Mouse (Mus musculus): ENCODE data around the gene Gprc5b.
A peak's percentile ranks its signal among the peaks of the same experiment; 100 is the strongest.

Gene Gprc5b

DNA sequence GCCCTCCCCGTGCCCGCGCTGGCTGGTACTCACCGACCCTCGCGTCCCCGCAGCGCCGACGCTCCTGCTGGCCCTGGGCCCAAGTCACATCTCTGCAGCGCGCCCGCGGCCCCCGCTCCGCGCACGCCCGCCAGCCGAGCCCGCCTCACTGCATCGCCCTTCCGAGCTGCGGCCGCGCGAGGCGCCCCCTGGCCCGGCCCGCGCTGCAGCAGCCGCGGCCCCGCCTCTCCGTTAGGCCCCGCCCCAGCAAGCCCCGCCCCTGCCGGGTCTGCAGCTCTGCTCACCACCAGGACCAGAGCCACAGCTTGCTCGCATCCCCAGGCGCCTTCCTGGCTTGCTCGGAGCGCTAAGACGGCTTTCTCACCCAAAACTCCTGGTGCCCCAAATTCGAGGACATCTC is at the start of gene Gprc5b:
TSS of gene Gprc5b (minus strand) at position 205 of the 400 bp plus-strand sequence.
- DNase-seq (ENCODE audit: low spot score): peak; percentile 86

DNA sequence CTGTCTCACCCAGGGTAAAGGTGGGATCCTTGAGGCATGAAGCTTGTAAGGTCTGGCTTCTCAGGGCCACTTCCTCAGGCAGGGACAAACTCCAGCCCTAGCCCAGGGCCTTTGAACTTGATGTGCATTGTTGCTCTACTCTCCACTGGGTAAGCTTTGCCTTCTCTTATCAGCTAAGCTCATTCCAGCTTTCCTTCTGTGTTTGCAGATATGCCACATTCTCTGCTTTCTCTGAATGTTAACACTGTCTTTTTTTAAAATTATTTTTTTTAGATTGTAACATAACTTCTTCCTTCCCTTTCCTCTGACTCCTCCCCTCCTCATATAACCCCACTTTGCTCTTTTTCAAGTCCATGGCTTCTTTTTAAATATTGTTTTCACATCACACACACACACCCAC is 46.5 kb upstream of the Gprc5b start:
- no peak for DNase-seq (ENCODE audit: low spot score)

DNA sequence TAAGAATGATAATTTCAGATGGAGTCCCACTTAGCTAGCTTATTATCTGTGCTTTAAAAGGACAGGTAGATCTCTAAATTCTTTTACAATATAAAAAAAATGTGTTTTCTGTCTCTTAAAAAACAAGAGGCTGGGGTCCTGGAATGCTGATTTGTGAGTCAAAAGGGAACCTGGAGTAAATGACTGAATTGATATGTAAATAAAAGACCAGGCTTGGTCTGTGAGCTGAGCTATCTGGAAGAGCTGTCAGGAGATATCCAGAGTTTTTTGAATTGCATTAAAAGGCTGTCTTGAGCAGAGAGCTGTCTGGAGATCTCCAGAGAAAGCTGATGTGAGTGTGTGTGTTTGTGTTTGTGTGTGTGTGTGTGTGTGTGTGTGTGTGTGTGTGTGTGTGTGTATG is 42.6 kb upstream of the Gprc5b start:
- no peak for DNase-seq (ENCODE audit: low spot score)

DNA sequence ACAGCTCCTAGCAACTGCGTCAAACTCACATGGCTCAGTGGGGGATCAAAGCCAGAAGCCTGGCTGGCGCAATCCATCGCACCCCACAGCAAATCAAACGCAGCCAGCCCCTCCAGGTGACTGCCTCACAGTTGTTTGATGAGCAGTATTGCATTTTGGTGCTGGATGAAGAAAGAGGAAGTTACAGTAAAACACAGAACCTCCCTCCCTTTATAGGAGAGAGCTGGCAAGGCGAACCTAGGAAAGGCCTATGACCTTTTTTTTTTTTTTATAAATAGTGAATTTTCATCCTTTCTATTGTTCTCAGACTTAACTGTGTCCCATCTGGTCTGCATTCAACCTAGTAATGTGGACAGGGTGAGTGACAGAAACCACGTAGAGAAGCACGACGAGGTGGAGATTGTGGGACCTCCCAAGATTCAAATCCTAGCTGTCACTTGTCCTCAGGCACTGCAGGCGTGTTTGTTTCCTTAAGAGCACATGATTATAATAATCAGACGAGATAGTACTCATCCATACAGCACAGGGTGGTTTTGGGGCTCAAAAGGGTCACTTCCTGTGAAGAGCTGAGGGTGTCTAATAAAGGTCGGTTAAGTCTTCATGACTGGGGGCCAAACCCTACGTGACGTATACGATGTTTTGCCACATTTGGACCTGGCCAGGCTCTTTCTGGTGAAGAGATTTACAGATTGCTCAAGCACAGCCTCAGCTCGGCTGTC is 39.4 kb upstream of the Gprc5b start:
- no peak for DNase-seq (ENCODE audit: low spot score)

DNA sequence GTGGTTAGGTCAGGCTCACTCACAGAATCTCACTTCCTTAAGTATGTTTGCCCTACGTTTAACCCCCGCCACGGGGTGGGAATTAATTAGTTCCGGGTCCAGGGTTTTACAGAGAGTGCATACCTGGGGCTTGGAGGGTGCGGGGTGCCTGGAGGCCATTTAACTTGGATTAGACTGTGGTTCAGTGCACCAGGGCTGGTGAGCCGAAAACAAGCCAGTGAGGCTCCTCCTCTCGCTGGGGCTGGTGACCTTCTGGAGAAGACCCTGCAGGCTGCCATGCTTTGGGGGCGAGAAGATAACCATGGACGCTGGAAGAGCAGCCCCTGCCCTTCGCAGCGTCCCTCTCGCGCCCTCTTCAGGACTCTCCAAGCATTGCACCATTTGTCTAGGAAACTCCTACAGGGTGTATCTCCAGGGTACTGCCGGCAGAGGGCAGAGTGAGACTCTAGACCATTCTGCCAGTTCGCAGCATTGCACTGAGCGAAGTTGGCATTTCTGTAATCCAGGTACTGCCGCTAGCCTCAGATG is 28.4 kb upstream of the Gprc5b start:
- DNase-seq (ENCODE audit: low spot score): peak; percentile 3

DNA sequence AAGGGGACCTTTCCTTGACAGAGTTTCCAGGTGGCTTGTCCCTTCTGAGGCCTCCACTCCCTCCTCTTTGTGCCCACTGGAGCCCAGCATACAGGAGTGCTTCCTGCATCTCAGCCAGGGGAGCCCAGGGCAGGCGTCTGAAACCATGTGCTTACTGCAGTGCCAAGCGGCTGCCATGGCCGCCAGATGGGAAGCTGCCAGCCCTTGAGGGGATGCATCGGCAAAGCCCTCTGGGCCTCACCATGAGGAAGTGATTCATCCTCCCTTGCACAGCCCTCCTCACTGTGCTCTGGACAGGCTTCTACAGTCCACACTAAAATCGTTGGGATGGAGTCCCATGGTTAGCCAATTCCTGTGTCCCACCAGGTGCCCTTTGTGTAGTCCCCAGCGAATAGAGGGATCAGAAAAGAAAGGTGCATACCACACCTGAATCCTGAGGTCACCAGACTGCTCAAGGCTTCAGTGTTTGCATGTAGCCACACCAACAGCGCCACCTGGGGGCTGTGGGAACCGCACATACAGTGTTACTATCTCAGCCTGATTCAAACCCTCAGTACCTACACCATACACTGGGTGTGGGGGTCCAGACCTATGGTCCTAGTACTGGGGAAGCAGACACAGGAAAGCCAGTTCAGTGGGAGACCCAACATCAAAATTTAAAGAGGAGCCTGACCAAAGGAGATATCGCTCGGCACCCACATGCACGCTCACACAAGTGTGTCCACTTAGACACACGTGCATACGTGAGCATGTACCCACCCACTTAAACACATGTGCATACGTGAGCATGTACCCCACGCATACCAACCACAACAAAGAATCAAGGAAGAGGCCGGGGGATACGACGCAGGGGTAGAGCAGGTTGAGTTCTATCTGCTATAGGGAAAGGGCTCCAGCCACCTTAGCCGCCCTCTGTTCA is 27.5 kb upstream of the Gprc5b start:
- no peak for DNase-seq (ENCODE audit: low spot score)

DNA sequence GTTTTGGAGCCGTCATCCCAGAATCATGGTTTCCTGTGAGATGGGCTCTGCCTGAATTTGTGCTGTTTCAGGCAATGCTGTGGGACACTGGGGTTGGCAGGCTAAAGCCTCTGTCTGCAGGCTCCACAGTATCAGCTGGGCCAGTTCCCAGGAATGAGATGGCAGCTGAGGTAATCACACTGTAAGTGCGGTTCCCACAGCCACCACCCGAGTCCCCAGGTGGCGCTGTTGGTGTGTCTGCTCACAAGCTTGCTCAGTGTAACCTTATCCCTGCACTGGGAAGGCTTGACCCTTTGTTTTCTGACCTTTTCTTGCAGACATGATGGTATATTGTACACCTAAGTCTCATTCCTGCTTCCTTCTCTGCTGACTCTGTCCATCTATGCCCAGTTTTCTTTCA is 24.5 kb upstream of the Gprc5b start:
- no peak for DNase-seq (ENCODE audit: low spot score)

DNA sequence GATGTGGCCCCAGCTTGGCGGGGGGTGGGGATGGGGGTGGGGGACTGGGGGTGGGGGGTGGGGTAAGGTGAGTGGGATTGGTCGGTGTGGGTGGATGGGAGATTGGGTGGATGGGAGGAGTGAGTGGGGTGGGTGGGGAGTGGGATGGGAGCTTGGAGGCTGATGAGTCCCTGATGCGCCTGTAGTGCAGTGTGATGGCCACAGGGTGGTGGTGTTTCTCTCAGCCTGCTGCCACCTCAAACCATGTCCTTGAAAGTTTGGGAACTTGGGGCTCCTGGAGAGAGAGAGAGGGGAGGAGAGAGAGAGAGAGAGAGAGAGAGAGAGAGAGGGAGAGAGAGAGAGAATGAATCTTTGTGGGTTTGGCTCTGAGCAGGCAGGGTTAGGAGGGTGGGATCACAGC is 20.7 kb upstream of the Gprc5b start:
- DNase-seq (ENCODE audit: low spot score): no peak

DNA sequence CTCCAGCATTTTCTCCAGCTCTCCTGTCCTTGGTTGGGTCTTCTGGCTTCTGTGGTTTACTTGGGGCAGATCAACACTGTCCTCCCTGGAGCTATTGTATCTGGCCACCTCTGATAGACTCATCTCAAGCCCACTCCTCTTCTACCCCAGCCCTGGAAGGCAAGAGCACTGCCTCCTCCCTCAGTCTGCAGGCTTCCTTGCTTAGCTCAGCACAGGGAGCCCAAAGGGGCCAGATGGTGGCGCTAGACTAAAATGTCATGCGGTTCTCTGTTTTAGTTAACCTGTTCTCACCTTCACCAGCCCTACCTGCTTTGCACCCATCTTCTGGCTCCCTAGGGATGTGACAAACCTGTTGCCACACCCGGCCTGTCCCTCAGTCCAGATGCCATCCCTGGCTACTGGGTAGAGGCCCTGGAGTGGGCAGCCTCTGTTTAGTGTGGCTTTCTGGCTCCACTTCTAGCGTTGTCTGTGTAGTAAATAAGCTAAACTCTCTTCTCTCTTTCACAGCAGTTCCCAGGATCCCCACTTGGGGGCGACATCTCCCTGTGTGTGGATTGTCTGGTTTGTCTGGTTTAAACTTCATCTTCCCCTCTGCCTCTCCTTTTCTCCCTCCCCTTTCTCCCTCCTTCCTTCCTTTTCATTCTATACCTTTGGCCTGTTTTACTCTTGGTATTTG is 16.0 kb upstream of the Gprc5b start:
- DNase-seq (ENCODE audit: low spot score): no peak

DNA sequence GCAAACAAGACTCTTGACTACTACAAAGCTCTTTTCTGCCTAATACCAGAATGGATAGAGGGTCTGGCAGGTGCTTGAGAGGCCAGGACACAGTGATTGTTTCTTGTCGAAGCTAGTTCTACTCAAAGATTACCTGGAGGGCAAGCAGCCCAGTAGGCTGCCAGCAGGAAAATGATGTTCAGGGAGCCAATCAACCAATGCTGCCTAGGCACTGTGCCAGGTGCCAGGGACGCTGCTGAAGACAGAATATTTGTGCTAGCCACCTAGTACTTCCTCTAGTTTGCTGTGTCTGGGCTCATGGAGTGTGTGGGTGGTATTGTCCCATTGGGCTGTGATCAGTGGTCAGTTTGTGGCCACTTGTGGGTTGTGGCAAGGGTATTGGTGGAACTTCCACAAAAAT is 7.5 kb upstream of the Gprc5b start:
- no peak for DNase-seq (ENCODE audit: low spot score)

DNA sequence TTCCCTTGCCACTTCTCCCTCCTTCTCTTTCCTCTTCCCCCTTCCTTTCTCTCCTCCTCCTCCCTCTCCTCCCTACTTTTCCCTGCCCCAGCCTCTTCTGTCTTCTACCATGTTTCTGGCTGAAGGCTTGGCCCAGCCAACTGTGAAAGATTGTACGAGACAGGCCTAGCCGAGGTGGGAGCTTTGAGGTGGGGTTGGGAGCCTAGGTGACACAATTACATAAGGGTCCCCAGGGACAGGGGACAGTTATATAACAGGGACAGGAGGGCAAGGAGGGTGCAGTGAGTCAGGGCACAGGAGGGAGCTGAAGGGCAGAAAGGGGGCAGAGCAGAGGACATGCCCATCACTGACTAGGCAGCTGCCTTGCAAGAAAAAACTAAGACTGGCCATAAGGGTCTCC is 7.0 kb upstream of the Gprc5b start:
- DNase-seq (ENCODE audit: low spot score): no peak

DNA sequence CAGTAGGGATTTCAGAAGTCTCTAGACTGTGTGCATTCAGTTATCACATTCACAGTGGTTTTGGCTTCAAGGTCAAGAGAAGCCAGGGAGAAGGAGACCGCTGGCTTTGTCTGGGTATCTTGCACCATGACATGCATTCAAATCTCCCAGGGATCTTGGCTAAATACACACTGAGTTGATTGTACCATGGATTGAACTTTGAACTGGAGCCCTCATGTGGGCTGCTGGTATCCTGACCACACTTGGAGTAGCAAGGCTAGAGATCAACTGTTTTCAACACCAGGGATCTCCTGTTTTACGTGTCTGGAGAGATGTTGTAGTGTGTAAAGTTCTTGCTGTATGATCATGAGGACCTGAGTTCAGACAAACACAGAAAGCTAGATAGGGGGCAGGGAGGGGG is 4.8 kb upstream of the Gprc5b start:
- DNase-seq (ENCODE audit: low spot score): no peak

DNA sequence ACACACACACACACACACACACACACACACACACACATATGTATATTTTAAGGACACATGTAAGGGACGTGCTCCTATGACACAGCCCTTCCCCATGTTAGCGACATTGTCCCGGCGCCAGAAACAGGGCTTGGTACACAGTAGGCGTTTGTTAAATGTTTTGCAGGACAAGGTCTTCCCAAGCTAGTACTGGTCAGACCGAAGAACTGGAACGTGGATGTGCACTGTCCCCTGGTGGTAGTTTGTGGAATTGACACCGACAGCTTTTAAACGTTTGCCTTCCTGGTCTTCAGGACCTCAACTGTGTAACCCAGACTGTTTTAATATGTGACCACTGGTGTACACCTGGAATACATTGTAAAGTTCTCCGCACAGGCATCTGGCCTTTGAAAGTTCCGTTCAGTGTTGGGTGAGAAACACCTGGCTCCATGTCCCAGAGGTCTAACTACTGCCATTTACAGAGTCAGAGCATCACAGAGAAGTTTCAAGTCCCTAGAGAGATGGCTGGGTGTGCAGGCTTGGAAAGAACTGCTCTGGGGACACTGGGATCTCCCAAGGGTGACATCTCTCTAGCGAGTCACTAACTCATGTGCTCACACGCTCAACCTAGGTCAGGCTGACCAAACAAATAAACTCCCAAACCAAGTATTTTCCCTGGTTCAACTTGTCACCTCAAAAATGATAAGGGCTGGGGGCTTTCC is 1.3 kb upstream of the Gprc5b start:
- DNase-seq (ENCODE audit: low spot score): peak; percentile 54

DNA sequence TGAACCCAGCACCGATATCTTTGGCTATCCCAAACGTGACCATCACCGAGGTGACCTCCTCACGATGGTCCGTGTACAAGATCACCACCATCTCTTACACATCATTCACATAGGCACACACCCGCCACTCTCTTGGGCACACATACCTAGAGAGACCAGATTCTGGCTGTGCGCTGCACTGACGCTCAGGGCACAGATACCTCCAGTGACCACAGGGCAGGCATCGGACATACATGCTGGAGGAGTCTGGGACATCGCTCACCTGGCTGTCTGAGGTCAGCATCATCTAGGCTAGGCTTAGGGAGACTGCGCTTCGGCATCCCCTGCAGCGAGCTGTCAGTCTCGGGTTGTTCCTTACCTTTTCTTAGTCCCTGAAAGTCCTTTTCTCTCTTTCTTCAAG is 660 bp upstream of the Gprc5b start:
- no peak for DNase-seq (ENCODE audit: low spot score)

DNA sequence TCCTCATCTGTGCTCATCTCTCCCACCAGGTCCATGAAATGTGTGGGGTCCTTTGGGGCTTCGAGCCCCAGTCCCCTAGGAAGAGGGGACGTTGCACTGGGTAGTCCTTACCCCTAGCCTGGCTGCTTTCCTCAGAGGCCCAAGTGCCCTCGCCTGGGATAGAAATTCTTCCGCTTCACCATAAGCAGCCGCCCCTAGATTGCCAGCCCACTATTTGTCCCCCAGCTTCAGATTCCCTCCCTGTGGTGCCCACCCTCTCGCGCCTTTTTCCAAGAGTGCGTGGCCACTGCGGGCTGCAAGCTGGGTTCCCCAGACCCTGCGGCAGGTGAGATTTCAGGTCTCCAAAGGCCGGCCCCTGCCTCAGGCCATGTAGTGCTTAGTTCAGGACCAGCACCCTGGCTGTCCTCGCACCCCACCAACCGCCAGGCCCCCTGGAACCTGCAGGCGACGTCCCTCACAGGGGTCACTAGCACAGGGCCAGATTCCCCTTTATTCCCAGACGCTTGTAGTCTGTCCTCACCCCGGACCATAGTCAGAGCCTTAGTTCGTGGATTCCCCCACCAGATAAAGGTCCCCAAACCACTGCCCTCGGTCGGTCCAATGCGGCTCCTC is 674 bp downstream of the Gprc5b start:
- DNase-seq (ENCODE audit: low spot score): no peak

DNA sequence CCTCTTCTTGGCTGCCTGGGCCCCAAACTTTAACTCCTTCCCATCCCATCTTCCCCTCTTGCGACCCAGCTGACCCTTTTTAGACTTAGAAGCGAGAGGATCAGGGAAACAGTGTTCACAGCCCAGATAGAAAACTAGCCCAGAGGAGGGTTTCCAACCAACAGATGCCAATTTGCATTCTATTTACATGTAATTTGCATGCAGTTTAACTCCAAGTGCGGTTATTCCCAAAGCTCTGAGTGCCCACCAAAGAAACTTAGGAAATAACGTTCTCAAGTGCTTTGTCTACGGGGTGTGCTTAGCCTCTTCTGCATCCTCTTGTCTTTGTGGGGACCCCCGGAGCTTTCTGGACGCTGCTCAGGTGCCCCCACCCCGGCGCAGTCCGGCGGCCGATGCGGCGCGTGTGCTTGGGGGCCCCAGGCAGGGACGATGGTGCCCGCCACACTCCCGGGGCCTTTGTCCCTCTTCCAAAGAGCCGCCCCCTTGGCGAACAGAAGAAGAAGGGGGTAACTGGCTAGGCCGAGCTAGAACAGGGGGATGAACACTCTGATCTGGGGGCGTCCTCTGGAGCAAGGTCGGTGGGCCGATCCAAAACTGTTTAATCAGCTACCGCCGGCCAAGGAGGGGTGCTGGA is 1.3 kb downstream of the Gprc5b start:
- no peak for DNase-seq (ENCODE audit: low spot score)

DNA sequence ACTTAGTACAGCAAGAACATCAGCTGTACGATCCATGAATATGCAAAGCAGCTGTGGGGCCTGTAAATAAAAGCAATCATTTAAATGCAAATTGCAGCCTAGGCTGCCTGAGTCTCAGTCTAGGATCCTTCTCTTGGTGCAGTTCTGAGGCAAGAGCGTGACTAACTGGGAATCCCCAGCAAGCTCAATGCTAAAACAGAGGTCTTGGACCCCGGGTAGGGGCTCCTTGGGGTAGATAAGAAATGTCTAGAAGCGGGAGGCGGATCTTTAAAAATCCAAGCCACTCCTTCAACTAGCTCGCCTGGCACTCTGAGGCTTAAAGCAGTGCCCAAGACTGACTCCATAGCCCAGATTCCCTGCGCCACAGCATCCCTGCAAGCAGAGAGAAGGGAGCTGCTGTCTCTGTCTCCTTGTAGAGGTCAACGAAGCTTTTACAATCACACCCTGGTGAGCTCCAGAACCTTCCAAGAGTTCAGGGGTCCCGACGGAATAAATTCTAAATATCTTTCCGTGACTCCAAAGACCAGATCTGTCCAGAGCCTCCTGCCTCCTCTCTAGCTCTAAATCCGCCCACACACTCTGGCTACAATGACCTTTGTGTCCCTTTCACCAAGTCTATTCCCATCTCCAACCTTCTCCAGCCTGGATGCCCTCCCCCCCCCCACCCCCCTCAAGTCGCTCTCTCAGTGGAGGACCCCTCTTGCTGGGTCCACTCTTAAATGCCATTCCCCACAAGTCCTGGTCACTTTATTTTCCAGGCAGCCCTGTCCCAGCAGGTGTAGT is 2.2 kb downstream of the Gprc5b start:
- DNase-seq (ENCODE audit: low spot score): no peak

DNA sequence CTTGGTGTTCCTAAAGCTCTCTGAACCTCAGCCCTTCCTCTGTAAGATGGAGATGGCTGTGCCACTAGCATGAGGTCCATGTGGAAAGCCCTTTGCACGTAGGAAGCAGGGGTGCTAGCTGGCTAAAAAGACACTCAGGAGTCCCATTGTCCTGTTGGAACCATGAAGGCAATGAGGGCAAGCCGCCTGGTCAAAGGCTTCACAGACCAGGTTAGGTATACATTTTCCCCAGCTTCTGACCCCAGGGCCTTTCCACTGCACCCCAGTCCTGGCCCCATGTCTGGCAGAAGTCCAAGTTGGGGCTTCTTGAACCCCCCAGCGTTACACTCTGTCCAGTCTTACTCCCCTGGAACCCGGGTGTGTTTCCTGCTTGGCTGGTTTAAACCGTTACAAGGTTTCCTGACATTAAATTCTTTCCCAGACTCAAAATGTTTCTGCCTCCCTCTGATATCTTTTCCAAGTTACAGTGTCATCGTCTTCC is 2.9 kb downstream of the Gprc5b start:
- DNase-seq (ENCODE audit: low spot score): no peak

DNA sequence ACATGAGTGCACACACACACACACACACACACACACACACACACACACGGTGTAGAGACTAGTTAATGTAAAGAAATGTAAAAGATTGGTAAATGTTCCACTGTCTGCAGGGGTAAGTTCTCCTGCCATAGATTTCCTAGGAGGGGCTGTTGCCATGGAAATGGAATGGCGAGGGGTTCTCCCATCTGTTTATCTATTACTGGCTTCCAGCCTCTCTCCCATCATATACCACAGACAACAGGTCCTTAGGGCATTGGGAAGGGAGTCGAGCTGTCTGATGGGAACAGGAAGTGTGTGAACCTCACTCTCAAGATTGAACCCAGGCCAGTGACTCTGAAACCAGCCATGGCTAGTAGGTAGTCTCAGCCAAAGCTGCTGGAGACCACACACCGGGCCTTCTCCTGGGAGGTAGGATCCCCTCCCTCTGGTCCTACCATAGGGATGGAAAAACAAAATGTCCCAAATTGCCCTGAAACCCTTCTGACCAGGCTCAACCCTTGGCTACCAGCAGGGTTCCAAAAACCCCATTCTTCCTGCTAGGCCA is 3.6 kb downstream of the Gprc5b start:
- no peak for DNase-seq (ENCODE audit: low spot score)

DNA sequence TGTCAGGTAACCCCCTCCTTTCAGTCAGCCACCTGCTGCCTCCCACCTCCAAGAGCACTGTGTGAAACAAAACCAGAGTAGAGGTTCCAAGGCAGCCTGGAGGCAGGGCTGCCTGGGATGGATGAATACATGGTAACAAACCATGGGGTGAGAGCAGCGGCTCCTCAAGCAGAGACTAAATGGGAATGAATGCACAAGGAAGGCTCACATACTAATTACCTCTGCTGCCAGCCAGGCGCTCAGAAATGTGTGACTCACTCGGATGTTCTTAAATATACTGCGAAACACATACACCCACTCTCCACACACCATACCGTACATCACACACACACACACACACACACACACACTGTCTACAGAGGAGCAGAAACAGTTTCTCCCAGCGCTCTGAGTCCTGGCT is 4.7 kb downstream of the Gprc5b start:
- DNase-seq (ENCODE audit: low spot score): no peak

Data from ovary, adult 18-20 months (tissue).